Mouse (Mus musculus) retina, postnatal 7 days (tissue): ENCODE measurements around the gene Sh3gl3.
"Not testable (repeated sequence)": the region's sequence is repeated elsewhere in the genome, so short reads cannot be mapped to it uniquely, and the experiment has no call there.

Experiments
- DNase-seq: peaks from one replicate; pipeline ENCODE4 v3.0.0-alpha.2; 2012; ENCODE audit warnings: low read depth, low spot score

The Sh3gl3 gene

GRCm38 (mm10) chr7:82234898-82235290 lies 61.3 kb downstream of the Sh3gl3 start:
- no peak for DNase-seq

GRCm38 (mm10) chr7:82235486-82235885 lies 61.8 kb downstream of the Sh3gl3 start:
- no peak for DNase-seq

GRCm38 (mm10) chr7:82236152-82236898 lies 62.7 kb downstream of the Sh3gl3 start:
- no peak for DNase-seq

- DNase-seq, result no peak
These were observed 63.2 kb downstream of the Sh3gl3 start for GRCm38 (mm10) chr7:82236899-82237162.

GRCm38 (mm10) chr7:82240424-82241240 lies 67.0 kb downstream of the Sh3gl3 start:
- DNase-seq, result no peak

GRCm38 (mm10) chr7:82244701-82245100 lies 71.1 kb downstream of the Sh3gl3 start:
- DNase-seq, result no peak

GRCm38 (mm10) chr7:82248953-82249695 lies 75.5 kb downstream of the Sh3gl3 start:
- no peak for DNase-seq

- no peak for DNase-seq
These were observed 79.7 kb downstream of the Sh3gl3 start for GRCm38 (mm10) chr7:82253309-82253708.

- no peak for DNase-seq
These were observed 83.3 kb downstream of the Sh3gl3 start for GRCm38 (mm10) chr7:82256936-82257335.

GRCm38 (mm10) chr7:82257530-82257929 lies 83.9 kb downstream of the Sh3gl3 start:
- no peak for DNase-seq

GRCm38 (mm10) chr7:82260210-82260609 lies 86.6 kb downstream of the Sh3gl3 start:
- no peak for DNase-seq

- DNase-seq, result peak; percentile 36
These were observed 89.5 kb downstream of the Sh3gl3 start for GRCm38 (mm10) chr7:82263141-82263540.

- no peak for DNase-seq
These were observed 90.5 kb downstream of the Sh3gl3 start for GRCm38 (mm10) chr7:82264119-82264518.

- no peak for DNase-seq
These were observed 91.7 kb downstream of the Sh3gl3 start for GRCm38 (mm10) chr7:82265365-82265764.

GRCm38 (mm10) chr7:82269948-82270347 lies 96.3 kb downstream of the Sh3gl3 start:
- DNase-seq, result no peak

GRCm38 (mm10) chr7:82271742-82272141 lies 98.1 kb downstream of the Sh3gl3 start:
- no peak for DNase-seq

GRCm38 (mm10) chr7:82272875-82273274 lies 99.2 kb downstream of the Sh3gl3 start:
- DNase-seq, result not testable (repeated sequence)

- no peak for DNase-seq
These were observed 100.5 kb downstream of the Sh3gl3 start for GRCm38 (mm10) chr7:82274011-82274709.

GRCm38 (mm10) chr7:82274975-82275374 lies 101.3 kb downstream of the Sh3gl3 start:
- DNase-seq, result no peak

- no peak for DNase-seq
These were observed 102.0 kb downstream of the Sh3gl3 start for GRCm38 (mm10) chr7:82275529-82276204.

- DNase-seq, result no peak
These were observed 108.4 kb downstream of the Sh3gl3 start for GRCm38 (mm10) chr7:82282011-82282410.
